Mouse (Mus musculus): Measurements from ENCODE around the gene Pxylp1. TPM values are rescaled to one million over a fixed set of nuclear protein-coding genes. Genes with fewer than 3 reads are reported as not detected.

Pxylp1 gene
- total RNA-seq, 2 experiments from 2014 or later = 17.4 to 24.9 TPM

DNA sequence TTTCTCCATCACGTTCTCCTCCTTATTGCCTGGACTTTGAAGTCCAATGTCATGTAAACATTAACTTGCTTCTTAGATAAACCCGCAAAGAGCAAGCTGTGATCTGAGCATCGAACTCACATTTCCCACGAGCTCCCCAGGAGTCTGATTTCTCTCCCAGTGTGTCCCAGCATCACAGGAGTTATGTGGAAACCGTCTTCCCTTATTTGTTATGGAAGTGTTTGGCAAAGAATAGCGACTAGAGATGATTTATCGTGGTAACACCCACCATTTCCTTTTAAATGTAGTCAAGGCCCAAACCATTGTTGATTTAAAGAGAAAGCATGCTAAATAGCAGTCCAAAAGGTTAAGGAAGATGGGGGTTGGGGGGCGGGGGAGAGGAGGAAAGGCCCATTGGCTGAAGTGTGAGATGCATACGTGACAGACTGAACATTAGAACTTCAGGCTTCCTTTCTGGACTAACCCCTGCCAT, 106.6 kb downstream of the Pxylp1 start:
- no peak for DNase-seq (ENCODE audit: low spot score)
- intact Hi-C loops (cut with DNase I) = no loop called here

DNA sequence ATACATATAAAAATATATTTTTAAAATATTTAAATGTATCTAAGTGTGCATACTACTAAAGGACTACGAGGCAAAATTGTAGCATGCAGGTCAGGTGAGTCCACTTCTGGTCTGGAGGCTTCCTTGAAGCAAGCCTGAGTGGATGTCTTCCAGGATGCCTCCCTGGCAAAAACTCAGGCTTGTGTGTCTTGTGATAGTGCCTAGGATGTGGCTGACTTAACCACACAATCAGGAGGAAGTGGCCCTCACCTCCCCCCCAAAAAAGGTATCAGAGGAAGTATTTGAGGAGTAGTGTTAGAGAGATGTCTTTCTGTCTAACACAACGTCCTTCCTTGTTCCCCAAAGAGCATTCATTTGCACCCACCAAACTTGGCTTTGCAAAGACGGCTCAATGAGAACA, 107.3 kb downstream of the Pxylp1 start:
- intact Hi-C loops (cut with DNase I) = no loop called here

DNA sequence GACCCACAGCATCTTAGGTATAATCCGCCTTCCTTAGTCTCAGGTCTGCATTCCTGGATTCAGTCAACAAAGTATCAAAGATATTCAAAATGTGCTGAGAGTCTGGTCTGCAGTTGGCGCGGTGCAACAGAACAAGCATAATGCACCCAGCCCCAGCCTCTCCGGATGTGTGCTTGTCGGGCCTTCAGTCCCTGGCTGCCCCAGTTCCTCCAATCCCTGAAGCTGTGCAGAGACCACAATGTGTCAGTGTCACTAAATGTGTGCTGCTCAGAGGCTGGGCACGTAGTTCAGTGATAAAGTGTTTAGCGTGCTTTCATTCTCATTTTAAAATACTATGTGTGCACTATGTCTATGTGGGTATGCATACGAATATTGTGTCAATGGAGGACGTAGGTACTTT, 108.8 kb downstream of the Pxylp1 start:
- DNase-seq (ENCODE audit: low spot score) = no peak
- intact Hi-C loops (cut with DNase I) = no loop called here

More for the DNA sequence above, 107.3 kb downstream of the Pxylp1 start:
- no peak for DNase-seq (ENCODE audit: low spot score)

DNA sequence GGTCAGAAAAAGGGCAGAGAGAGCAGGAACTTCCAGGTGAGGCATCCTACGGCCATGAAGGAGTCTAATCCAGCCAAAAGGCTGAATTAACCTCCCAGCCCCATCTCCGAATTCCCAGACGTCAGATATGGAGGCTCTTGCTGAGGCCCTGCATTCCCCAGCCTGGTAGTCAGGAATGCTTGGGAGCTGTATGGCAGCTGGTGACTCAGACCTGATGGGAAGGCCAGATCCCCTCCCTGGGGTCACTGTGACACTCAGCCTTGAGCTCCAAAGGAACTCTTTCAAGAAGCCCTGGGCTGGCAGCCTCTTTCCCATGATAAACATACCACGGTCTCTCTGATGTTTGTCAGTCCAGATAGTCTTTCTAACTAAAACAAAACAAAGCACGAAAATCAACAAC, 109.2 kb downstream of the Pxylp1 start:
- intact Hi-C loops (cut with DNase I) = no loop called here
- no peak for DNase-seq (ENCODE audit: low spot score)

DNA sequence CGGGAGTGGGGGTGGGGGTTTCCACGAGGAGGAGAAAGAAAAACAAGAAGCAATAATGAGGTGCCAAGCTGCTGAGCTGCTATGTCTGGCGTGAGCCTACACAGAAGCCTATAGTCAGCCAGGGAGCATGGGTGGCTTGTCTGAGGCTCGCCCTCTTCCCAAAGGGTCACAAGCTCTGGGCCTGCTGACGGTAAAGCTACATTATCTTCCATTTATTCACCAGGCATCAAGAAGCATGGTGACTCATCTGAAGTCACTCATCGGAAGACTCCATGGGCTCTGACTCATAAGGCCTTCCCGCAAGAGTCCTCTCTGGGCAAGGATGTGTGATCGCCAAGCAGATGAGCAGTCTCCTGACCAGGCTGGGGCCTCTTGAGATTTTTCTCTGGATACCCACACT, 110.4 kb downstream of the Pxylp1 start:
- intact Hi-C loops (cut with DNase I) = no loop called here
- DNase-seq (ENCODE audit: low spot score) = no peak

Other genes starting within 250 kb of the Pxylp1 start
- gene Zbtb38, start 139.8 kb downstream of the Pxylp1 start, total RNA-seq (2021) = 10 to 100 TPM; 32.5 to 37.7 TPM
- gene Spsb4, start 126.2 kb upstream of the Pxylp1 start, total RNA-seq (2021) = 10 to 100 TPM in 1 of 2 experiments, 1 to 10 TPM in 1; 5.6 to 10.5 TPM
- 10 to 100 TPM; 38.8 to 42.5 TPM for gene Slc25a36, start 218.5 kb upstream of the Pxylp1 start, total RNA-seq (2021)

Data from heart, postnatal 25 days (tissue).